Mouse (Mus musculus): ENCODE data around the gene Lamc2.
A peak's percentile ranks its signal among the peaks of the same experiment; 100 is the strongest.

Lamc2 gene

DNA sequence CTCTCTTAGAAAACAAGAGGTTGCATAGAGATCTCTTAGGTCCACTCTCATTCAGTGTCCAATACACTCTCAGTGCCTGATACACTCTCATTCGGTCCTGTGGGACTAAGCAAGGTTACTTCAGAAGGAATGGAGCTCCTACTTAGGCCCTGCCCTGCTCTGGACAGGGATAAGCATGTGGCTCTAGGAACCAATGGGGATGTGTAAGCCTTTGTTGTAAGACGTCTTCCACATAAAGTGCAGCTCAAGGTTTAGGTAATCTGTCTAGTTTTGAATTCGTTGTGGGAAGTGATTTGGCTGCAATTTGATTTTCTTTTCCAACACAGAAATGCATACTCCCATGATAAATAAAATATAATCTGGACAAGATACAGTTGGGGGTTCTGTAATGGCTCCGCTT is 6.1 kb downstream of the Lamc2 start:
- no peak for DNase-seq (ENCODE audit: low read depth, low spot score)

DNA sequence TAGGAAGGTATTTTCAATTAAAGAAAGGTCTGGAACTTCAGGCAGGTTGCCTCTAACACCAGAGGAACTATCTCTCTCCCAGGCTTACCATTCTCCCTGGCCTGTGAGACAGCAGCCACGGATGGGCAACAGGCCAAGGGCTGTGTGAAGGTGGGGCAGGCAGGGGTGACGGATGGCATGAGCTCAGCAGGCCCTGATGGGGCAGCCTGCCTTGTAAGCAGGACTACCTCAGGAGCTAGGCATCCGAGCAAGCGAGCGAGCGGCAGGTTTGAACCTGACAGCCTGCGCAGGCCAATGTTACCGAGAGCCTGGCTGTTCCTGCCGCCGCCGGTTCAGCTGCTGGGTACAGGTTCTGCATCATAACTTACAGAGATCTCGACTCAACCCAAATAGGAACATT is 11.4 kb downstream of the Lamc2 start:
- peak; percentile 54 for DNase-seq (ENCODE audit: low read depth, low spot score)

DNA sequence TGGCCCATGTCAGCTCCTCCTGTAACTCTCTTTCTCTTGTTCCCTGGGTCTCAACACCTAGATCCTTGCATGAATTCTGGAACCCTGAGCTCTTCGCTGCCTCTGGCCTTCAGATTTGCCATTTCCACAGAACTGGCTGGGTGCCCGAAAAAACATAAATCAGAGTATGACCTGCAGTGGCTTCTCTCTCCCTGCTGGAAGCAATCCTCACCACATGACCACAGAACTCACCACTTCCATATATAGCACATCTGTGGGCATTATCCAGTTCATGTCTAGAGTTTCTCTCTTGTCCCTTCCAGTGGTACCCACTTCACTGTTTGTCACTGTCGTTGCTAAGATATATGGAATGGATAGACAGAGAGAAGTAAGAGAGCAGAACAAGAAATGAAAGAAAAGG is 13.0 kb downstream of the Lamc2 start:
- no peak for DNase-seq (ENCODE audit: low read depth, low spot score)

DNA sequence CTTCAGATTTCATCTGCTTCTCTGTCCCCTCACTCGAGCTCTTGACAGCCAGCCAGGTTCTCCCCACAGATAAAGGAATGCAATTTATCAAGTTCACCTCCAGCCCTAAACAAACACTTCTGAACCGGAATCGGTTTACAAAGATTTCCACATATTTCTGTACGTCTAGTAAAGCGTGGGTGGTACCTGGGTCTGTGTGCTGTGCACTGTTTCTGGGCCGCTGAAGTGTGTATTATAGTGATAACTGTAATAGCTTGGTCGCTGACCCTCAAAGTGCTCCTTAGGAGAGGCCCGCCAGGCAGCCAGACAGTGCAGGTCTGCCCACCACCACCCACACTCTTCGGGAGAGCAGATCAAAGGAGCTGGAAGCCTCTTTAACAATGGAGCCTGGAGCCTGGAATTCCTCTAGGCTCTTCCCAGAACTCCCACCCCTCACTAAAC is 13.9 kb downstream of the Lamc2 start:
- peak; percentile 79 for DNase-seq (ENCODE audit: low read depth, low spot score)

DNA sequence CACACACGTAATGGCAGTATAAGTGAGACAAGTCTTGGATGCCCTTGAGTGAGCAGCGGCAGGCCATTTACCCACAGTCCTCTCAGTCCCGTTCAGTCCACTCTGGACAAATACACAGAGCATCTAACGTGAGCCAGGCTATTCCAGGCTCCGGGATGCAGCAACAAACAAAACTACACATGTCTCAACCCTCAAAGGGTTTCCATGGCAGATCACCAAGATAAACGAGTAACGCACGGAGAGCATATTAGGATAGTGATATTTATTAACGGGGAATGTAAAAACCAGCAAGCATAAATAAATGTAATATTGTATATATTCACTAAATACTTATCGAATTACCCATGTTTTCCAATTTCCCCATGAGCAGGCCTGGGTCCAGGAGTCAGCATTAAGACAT is 15.2 kb downstream of the Lamc2 start:
- DNase-seq (ENCODE audit: low read depth, low spot score): no peak

DNA sequence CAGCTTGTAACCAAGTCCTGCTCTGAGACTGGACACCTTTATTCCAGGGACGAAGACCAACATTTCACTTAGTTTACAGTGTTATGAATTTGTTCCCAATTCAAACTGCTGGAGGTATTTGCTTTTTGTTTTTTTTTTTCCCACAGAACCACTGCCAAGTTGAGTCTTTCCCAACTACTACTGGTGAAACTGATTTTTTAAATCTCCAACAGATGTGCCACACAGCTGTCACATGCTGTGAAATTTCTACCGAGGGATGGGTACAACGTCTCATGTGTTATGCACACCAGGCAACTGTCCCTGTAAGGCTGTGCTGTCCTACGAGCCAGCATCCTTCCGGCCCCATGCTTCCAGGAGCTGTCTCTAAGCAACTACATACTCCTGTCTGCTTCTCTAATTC is 18.0 kb downstream of the Lamc2 start:
- DNase-seq (ENCODE audit: low read depth, low spot score): no peak

DNA sequence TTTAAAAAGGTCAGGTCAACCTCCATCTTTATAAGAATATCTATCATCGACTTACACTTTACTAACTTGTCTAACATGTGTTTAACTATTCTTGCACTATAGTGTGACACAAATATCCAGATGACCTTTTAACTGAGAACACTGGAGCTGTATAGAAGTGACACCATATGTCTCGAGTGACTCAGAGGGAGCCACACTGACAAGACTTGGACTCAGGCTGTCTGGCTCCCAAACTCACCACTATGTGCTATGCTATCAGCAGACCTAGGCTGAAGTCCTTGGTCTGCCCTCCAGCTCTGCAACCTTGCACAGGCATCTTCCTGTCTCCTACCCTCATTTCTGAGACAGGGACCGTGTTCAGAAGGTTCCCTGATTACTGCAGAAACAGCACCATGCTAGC is 22.4 kb downstream of the Lamc2 start:
- no peak for DNase-seq (ENCODE audit: low read depth, low spot score)

DNA sequence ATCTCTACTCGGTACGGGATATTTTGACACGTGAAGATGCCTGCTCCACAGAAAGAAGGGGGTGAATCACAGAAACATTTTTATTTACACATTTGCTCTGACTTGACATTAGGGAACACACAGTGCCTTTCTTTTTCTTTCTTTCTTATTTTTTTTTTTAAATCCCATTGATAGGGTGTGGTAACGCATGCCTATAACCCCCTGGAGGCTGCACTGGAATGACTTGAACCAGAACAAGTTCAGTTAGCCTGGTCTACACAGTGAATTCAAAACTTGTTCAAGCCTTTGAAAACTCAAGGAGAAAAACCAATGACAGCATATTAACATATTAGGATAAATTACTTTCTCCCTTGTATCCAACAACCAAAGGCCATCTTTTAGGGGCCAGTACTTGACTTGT is 27.1 kb downstream of the Lamc2 start:
- DNase-seq (ENCODE audit: low read depth, low spot score): no peak

DNA sequence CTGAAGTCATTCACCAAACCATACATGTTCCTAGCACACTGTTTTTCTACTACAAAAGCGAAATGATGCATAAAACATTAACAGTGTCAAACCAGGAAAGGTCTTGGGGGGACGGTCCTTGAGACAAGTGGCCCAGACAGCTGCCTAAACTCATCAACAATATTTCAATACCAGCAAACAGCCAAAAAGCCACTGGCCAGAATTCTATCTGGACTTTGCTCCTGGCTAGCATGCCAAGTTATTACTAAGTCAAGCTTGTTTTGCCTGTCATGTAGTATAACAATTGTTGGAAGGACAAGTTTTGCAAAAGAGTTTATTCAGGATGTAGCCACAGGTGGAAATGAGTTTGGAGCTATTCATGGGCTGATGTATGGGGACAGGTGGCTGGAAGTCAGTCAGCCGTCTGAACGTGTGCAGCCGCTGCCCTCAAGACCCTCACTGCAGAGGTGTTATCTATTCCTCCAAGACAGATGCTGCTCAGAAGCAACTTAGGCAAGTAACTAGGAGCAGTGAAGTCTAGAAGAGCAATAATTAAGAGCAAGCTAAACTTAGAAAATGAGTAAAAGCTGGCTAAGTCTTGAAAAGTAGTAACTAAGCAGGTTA is 29.1 kb downstream of the Lamc2 start:
- no peak for DNase-seq (ENCODE audit: low read depth, low spot score)

DNA sequence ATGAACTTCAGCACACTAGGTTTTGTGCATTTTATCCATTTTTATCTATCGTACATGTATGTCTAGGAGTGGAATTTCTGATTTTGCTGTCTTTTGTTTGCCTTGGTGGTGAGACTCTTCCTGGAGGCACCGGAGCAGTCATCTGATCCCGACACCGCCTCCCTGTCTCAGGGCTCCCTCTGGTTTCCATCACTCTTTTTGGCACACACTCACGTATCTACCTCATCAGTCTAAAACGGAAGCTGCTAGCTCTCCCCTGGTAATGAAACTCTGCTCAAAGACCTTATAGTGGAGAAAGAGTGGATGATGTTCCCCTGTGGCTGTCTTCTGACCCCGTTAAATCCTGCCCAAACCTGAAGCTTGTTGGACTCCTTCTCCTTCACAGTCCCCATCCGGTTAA is 30.9 kb downstream of the Lamc2 start:
- no peak for DNase-seq (ENCODE audit: low read depth, low spot score)

DNA sequence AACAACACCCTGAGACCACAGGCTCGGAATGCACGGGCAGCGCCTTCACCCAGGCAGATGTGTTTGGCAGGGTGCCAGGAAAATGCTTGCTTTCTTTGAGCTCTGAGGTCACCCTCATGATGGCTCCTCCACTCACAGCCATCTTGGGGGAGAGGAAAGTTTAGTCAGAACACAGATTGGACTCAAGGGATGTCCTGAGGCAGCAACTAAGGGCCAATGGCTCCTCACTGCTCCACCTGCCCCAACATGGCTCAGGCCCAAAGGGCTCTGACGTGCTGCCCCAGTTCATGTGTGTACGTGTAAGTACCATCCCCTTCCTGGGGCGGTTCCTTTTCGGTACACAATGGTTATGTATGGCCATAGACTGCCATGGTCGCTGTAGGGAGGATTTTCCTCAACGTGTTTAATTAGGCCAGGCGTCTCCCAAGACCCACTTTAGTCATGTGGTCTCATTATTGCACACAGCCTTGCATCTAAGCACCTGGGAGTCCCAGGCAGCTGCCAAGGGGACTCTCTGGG is 32.6 kb downstream of the Lamc2 start:
- DNase-seq (ENCODE audit: low read depth, low spot score): peak; percentile 83

DNA sequence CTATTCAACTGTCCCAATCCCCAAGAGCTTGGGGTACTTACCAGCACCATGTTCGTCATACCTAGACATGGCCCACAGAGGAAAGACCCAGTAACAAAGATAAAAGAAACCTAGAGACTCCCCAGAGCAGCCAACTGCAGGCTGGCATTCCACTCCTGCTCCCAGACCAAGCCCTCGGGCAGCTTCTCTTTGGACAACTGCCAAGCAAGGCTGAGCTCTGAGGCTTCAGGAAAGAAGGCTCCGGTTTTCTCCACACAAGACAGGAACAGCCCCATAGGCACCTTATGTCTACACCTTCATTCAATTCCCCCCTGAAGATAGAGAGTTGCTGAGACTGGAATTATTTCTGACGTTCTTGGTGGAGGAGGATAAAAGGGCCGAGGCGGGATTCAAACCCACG is 33.7 kb downstream of the Lamc2 start:
- DNase-seq (ENCODE audit: low read depth, low spot score): peak; percentile 48

DNA sequence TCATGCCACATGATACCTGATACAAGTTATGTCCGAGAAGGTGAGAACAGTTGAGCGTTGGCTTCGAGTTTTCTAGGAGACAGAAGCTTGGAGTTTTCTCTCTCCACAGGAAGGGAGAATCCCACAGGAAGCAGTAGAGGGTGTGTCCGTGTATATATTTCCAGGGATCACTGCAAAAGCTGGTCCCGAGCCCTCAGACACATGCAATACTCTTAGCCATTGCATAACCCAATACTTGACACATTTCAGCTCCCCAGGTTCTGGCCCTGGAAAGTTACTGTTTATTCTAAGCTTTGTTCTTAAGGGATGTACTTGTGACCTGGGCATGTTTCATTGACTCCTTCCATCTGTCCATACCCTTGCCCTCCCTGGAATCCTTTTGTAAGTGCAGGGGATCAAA is 40.5 kb downstream of the Lamc2 start:
- no peak for DNase-seq (ENCODE audit: low read depth, low spot score)

DNA sequence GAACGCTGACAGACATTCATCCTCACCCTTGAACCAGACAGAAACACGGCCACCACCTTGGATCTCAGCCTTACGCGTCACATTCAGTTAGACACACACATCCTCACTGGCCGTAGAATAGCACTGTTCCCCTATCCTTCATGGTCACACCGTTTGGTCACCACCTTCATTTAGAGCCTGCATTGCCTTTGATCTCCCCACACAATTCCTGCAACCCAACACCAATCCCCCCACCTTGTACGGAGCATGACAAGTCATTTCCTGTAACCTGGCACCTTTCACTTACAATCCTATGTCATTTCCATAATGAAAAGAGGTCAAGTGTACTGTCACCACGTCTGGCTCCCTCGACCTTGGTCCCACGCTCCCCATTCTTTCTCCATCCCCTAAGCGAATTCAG is 42.2 kb downstream of the Lamc2 start:
- no peak for DNase-seq (ENCODE audit: low read depth, low spot score)

DNA sequence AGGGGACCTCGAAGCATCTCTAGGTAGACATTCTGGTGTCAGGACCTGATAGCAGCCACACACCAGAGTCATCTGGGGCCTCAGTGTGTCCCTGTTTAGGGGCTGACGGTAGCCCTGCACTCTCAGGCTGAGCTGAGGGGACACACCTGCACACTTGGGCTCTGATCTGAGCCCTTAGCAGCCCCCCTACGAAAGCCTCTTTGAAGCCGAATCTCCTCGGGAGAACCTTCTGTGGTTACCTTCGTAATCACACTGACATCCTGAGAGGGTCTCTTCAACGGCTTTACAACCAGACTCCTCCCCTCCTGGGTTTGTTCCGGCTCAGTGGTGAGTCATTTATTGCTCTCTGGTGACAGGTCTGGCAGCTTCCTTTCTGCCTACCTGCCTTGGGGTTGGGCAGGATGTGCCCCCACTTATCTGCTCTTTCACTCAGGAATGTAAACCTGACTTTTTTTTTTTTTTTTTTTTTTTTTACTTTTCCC is 45.5 kb downstream of the Lamc2 start:
- no peak for DNase-seq (ENCODE audit: low read depth, low spot score)

DNA sequence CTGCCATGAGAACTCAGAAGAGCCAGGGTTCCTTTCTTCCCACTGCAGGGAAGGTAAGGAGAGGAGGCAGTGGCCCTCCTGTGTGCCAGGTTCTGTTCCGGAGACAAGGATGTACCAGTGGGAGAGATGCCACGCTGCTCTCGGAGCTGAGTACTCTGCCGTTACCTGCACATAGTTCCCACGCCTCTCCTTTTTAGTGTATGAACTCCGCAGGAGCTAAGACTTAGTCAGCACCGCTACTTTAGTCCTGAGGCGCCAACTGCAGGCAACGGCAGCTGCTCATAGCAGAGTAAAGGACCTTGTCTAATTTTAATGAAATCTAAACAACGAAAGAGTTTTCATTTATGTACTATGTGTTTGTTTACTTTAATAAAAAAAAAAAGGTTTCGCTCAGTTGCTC is 46.0 kb downstream of the Lamc2 start:
- no peak for DNase-seq (ENCODE audit: low read depth, low spot score)

DNA sequence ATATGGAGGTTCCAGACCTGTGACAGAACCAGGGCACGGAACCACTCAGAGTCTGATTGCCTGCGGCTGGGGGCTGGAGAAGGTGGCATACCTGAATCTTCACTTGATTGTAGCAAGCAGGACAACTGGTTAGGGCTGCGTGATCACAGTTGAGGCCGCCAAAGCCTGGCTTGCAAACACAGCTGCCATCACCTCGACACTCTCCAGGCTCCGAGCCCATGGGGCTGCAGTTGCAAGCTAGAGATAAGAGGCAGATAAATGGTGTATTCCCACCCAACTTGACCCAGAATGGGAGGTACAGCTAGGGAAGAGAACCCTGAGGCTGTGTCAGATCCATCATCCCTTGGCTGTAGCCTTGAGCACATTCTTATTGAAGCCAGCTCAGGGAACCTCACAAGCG is 46.6 kb downstream of the Lamc2 start:
- no peak for DNase-seq (ENCODE audit: low read depth, low spot score)

DNA sequence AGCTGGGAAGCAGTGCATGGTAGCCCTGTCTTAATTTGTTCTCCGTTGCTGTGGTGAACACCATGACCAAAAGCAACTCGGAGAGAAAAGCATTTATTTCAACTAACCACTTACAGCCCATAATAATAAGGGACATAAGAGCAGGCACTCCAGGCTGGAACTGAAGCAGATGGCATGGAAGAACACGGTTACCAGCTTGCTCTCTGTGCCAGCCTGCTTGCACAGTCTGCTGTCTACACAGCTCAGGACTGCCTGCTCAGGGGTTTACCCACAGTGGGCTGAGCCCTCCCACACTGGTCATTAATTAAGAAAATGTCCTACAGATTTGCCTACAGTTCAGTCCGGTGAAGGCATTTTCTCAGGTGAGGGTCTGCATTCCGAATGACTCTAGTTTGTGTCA is 47.8 kb downstream of the Lamc2 start:
- no peak for DNase-seq (ENCODE audit: low read depth, low spot score)

DNA sequence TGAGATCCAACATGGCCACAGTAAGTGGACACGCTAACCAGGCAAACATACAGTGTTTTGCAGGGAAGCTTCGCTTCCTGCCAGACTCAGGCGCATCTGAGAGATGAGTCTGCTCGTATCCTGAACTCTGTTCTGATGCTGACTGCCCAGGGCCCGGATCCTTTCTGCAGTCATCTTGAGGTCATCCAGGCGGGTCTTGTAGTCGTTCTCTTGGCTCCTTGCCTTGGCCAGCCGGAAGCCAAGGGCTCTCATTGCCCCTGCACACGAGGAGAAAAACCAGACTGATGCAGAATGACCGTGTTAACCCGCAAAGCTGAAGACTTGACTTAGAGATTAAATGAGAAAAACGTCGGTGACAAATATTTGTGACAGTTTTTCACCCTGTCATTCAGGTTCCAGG is 49.6 kb downstream of the Lamc2 start:
- DNase-seq (ENCODE audit: low read depth, low spot score): no peak

DNA sequence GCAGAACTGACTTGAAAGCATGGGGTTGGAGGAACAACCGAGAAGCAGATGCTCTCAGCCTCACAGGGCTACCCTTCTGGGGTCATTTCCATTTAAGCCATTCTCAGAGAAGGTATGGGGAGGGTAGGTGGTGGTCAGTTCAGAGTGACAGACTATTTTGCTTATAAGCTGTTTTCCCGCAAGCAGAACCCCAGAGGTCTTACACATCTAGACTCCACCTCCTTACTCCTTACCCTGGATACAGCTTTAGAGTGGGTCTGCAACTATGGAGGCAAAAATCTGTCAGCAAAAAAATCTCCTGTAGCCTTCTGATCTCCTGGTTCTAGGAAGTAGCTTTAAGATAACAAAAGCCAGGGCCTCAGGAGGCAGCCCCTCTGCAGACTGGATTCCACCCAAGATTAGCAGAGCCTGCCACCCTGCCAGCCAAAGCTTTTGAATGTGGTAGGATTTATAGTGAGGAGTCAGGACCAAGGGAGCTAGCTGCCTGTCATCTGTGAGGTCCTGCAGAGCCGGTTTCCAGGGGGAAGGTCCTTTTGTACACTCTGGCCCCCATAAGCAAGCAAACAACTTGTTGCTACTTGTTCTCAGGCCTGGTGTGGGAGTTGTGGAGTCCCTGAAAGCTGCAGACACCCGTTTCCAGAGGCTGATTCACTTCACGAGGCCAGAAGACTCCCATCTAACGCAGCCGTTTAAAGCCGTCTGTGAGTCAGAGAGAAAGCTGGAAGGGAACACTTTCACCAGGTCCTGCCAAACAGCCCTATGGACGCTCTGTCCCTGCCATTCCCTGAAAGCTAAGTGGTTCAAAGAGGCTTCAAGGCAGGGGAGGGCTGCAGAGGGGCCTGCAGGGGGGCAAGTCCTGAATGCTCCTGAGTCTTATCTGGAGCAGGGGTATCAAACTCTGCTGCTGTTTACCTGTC is 52.1 kb downstream of the Lamc2 start:
- DNase-seq (ENCODE audit: low read depth, low spot score): no peak

DNA sequence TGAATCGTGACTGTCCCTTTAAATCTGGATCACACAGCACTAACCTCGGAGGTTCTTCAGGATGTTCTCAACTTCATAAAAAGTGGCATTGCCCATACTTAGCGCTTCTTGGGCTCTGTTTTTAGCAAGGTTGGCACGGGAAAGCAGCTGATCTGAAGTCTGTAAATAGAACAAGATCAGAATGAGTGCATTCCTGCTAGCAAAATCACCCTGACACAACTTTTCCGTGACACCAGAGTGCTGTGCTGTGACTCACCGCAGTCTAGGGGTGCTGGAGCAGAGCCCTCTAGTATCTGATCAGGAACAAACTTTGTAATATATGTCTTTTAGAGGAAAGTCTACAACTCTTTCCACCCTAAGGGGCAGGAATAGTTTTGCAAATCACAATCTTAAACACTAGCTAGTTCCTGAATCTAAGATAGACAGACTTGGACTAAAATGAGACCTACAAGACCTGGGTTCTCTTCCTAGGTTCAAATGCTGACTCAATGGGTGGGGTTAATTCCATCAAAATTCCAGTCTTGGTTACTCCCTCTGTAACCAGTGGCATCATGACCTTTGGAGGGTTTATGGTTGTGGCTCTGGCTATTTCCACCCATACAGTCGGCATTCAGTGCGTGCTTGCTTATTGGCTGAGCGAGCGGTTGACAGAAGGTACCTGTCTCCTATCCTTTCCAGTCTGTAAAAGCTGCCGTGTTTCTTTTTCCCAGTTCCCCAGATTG is 56.1 kb downstream of the Lamc2 start:
- DNase-seq (ENCODE audit: low read depth, low spot score): peak; percentile 53

DNA sequence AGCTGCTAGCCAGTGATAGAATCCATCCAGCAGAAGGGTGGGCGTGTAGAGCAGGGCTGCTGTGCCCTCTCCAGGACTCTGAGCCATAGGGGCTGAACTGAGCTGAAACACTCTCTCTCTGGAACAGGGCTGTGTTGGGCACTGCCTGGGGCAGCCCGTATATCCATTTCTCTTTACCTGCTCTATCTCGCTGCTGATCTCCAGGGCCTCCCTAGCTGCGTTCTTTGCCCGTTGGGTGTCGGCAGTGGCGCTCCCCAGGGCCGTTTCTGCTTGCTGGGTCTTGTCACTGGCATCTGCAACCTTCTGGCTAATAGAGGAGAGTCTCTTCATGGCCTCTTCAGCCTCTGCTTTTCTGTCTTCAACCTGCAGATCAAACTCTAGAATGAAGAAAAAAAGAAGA is 57.5 kb downstream of the Lamc2 start:
- DNase-seq (ENCODE audit: low read depth, low spot score): no peak
